Mouse (Mus musculus) liver, postnatal 0 days (tissue): ENCODE data around the gene Smtn. TPM values are rescaled to one million over a fixed set of nuclear protein-coding genes. Genes with fewer than 3 reads are reported as not detected.
A peak's percentile ranks its signal among the peaks of the same experiment; 100 is the strongest.

ENCODE experiments used
- ATAC-seq: fragments of 200-750 bp; cut with Nextera tagmentation; 2 replicates; pipeline ENCODE4 v1.8.0; 2017; ENCODE audit warnings: mild to moderate bottlenecking, moderate library complexity
- DNase-seq: peaks from one replicate; pipeline ENCODE4 v3.0.0-alpha.2; 2016
- H3K27ac ChIP-seq: fragments of 300-500 bp; sonication (generic); 2 replicates; pipeline ENCODE4 v1.5.1; 2014; ENCODE audit warnings: antibody characterized with exemption, moderate library complexity, mild to moderate bottlenecking, low read depth
- H3K27me3 ChIP-seq: fragments of 300-500 bp; sonication (generic); 2 replicates; pipeline ENCODE4 v1.6.1; 2014; ENCODE audit warnings: low read length, control low read depth, mixed read lengths; ENCODE audit not compliant: insufficient read depth
- H3K36me3 ChIP-seq: fragments of 300-500 bp; sonication (generic); replicated peaks from 2 replicates; pipeline ENCODE4 v1.6.1; 2014; ENCODE audit warnings: mild to moderate bottlenecking, control low read depth, low read length, moderate library complexity, mixed read lengths; ENCODE audit not compliant: insufficient read depth
- H3K4me1 ChIP-seq: fragments of 300-500 bp; sonication (generic); 2 replicates; pipeline ENCODE4 v1.6.1; 2014; ENCODE audit warnings: antibody characterized with exemption, mild to moderate bottlenecking, control low read depth; ENCODE audit not compliant: insufficient read depth
- H3K4me2 ChIP-seq: fragments of 300-500 bp; sonication (generic); 2 replicates; pipeline ENCODE4 v1.6.1; 2014; ENCODE audit warnings: low read depth, mild to moderate bottlenecking, low read length, moderate library complexity, mixed read lengths
- H3K4me3 ChIP-seq: fragments of 300-500 bp; sonication (generic); 2 replicates; pipeline ENCODE4 v1.5.1; 2014; ENCODE audit warnings: low read depth, low read length
- H3K9ac ChIP-seq: fragments of 300-500 bp; sonication (generic); replicated peaks from 2 replicates; pipeline ENCODE4 v1.6.1; 2014; ENCODE audit warnings: mild to moderate bottlenecking, moderate library complexity
- H3K9me3 ChIP-seq: fragments of 300-500 bp; sonication (generic); 2 replicates; pipeline ENCODE4 v1.6.1; 2016; ENCODE audit warnings: mild to moderate bottlenecking, control low read depth, low read length, mixed read lengths
- CTCF ChIP-seq: sonication (generic); IDR thresholded peaks from 2 replicates; pipeline ENCODE4 v1.5.1; 2016; ENCODE audit warnings: antibody characterized with exemption, low read depth
- EP300 ChIP-seq: IDR thresholded peaks from 2 replicates; pipeline ENCODE4 v1.6.1; 2016; ENCODE audit warnings: antibody characterized with exemption, low read depth, mild to moderate bottlenecking
- WGBS: fragments of 180-500 bp; shearing (Covaris S2); extraction: QIAGEN DNeasy Blood & Tissue Kit; methylation state at CpG from one replicate; pipeline ENCODE4 v1.1.7; 2014; ENCODE audit not compliant: insufficient replicate concordance; 5-methylcytosine and 5-hydroxymethylcytosine counted together
- polyA plus RNA-seq: library from polyadenylated mRNA; unstranded; fragments of >200 nt; fragmentation: Nextera tagmentation; extraction: Ambion mirVana; gene quantifications from 2 replicates; pipeline ENCODE4 v1.2.1, GENCODE M21; 2015

Smtn gene
- polyA plus RNA-seq, 1 experiment from 2014 or later, result 8.9 TPM

DNA sequence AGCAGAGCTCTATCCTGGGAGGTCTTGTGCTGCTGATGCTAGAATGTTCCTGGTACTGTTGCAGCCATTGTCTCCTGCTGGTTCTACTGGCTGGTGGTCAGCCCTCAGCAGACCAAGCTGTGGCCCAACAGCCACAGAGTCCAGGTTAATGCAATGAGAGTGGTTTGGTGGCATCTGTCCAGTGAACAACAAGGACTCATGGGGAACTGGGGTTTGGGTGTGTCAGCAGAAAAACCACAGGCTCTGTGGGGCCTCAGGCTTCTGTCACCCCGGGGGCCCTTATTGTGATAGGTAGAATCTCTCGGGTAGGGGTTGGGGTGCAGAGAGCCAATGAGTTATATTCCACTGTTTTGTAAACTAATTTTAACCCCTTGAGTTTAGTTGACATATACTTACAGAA is 30.1 kb downstream of the Smtn start:
- DNase-seq (peak; percentile 31), ATAC-seq (no peak)
- Histone ChIP-seq H3K27me3 (0 out of 2 replicates have a peak, but pooled peaks cover 2% of the 10 kb centered on the region), H3K4me2 (no peak overlapping the region), H3K4me1 (peaks cover 15% of the 10 kb centered on the region; the same call in 1 of the 2 replicates), H3K4me3 (no peak overlapping the region), H3K9me3 (no peaks in the 10 kb centered on the region), H3K27ac (no peak overlapping the region), H3K36me3 (no peaks in the 10 kb centered on the region), H3K9ac (no peak overlapping the region)
- 35% methylated on average over 2 of the region's 2 CpGs for WGBS
- TF ChIP-seq EP300, result no peak
- no peak for TF ChIP-seq CTCF

DNA sequence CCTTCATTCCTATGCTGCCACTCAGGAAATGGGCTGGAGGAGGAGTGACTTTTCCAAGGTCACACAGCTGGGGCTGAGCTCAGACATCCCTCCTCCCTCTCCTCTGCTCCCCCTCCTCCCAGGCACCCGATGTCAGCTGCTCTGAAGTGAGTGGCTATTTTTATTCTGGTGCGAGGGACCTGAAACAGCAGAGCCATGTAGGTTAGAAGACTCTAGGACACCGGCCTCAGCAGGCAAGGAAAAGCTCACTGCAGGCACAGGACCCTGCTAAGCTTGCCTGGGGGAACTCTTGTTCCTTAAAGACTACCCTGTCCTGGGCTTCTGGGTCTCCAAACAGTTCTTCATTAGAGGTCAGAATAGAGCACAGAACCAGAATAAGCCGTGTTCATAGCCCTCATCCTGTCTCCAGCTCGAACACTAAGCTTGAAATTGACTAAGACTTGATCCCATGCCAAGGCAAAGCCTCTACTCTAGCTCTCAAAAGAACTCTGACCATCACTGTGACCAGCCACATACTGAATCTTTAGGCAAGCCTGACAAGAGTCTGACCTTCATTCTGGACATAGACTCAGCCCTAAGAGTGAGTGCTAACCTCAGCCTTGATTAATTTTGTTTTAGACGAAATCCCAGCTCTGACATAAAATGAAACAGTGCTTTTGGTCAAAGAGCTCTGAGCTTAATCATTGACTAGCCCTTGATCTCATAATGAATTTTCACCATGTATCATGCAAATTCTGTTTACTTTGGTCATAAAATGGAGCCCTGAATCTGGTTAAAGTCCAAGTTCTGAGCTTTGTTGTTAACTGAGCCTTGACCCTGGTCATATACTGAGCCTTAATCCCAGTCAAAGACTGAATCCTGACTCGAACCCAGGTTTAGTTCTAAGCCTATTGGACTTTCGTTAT is 31.0 kb downstream of the Smtn start:
- no peak for TF ChIP-seq CTCF
- no peak for TF ChIP-seq EP300
- DNase-seq (no peak), ATAC-seq (no peak)
- H3K27me3 ChIP-seq, result no peaks in the 10 kb centered on the region
- H3K36me3 ChIP-seq, result no peaks in the 10 kb centered on the region
- H3K27ac ChIP-seq, result 0 out of 2 replicates have a peak overlapping the region, but pooled peaks have one; percentile 1
- no peaks in the 10 kb centered on the region for H3K9me3 ChIP-seq
- H3K4me1 ChIP-seq, result peaks cover 15% of the 10 kb centered on the region; the same call in 1 of the 2 replicates
- no peak overlapping the region for H3K4me3 ChIP-seq
- H3K4me2 ChIP-seq, result no peak overlapping the region
- no peak overlapping the region for H3K9ac ChIP-seq
- 50% methylated on average over 8 of the region's 8 CpGs for WGBS

DNA sequence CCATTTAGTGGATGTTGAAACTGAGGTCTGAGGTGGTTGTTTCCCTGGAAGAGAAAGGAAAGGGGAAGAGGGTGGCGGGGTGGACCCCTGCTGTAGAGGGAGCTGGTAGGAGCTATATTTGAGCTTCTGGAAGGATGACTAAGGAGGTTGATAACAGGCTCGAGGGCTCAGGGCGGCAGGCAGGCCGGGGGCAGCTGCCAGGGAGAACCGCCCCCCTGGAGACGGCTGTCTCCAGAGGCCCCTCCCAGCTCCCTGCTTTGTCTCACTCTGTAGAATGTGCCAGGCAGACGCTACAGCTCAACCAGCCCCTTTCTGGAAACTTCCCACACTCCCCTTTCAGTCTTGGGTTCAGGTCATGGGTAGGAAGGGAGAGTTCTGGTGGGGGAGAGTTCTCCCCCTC is 32.2 kb downstream of the Smtn start:
- DNase-seq (no peak), ATAC-seq (no peak)
- no peak overlapping the region for H3K4me3 ChIP-seq
- 26% methylated on average over 7 of the region's 7 CpGs for WGBS
- H3K27ac ChIP-seq, result no peak overlapping the region
- H3K4me1 ChIP-seq, result peaks cover 11% of the 10 kb centered on the region; the same call in 1 of the 2 replicates
- H3K4me2 ChIP-seq, result no peak overlapping the region
- no peak overlapping the region for H3K9ac ChIP-seq
- H3K27me3 ChIP-seq, result no peaks in the 10 kb centered on the region
- no peaks in the 10 kb centered on the region for H3K36me3 ChIP-seq
- H3K9me3 ChIP-seq, result no peaks in the 10 kb centered on the region
- TF ChIP-seq EP300 (no peak), CTCF (no peak)

DNA sequence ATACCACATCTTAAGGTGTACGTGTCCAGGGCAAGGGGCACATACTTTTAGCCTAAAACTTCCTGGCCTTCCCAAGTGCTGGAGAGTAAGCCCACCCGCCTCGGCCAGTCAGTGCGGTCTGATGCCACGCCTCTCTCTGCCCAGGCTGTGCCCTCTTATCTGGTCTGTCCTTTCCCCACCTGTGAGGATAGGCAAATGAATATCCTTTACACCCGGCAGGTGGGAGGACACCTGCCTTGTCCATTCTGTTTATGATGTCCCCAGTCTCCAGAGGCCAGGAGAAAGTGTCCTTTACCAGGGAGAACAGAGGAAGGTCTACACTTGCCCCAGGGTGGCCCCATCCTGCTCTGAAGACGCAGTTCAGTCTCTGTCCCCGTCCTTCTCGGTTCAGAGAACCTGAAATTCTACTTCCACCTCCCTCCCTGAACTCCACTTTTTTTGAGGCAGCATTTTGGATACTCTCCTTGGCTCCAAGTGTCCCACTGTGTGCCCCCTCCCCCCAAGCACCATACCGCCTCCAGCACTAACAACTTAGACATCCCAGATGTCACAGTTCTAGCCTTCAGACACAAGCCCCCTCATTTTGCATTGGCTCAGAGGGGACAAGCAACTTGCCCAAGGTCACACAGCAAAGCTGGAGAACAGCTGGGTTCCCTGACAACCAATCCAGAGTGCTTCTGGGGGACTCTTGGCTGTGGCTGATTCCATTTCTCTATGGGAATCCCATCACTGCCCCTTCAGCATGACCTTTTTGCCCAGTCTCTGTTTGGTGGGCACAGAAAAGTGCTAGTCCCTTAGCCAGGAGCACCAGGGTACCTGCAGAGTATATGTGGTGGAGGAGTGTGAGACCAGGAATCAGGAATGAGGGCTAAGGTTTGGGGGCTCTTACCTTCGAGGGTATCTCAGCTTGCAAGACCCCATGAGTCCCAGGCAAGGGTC is 36.4 kb downstream of the Smtn start:
- Histone ChIP-seq H3K9ac (peak overlapping the region; percentile 34; the same call in 1 of the 2 replicates), H3K27ac (no peak overlapping the region), H3K36me3 (no peaks in the 10 kb centered on the region), H3K27me3 (0 out of 2 replicates have a peak, but pooled peaks cover 3% of the 10 kb centered on the region), H3K9me3 (no peaks in the 10 kb centered on the region), H3K4me3 (peak overlapping the region; percentile 33), H3K4me2 (peak overlapping the region; percentile 33), H3K4me1 (peaks cover under 1% of the 10 kb centered on the region; the same call in 1 of the 2 replicates)
- TF ChIP-seq CTCF (no peak), EP300 (no peak)
- 59% methylated on average over 11 of the region's 11 CpGs for WGBS
- ATAC-seq (no peak), DNase-seq (no peak)

DNA sequence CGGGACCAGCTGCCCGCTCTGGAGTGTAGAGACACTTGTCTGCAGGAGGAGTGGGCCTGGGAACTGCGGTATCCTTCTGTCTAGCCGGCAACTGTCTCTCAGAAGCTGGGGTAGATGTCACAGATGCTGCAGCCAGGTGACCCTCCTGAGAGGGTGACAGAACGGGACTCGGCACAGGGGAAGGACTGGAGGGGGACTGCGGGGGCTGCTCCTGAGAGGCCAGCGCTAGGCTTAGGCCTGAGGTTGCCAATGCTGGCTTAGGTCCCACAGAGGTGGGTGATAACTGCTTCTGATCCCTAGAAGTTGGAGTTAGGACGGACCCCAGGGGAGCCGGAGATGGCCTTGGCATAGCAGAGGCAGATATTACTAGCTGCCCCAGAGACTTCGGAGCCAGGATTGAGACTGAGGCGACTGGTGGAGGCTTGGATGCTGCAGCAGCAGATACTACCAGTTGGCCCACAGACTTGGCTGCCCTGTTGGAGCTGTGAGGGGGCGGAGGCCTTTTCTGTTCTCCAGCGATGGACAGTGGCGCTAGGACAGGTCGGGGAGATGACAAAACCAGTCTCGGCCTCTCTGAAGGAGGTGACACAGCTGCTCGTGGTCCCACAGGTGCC is 37.8 kb downstream of the Smtn start:
- Histone ChIP-seq H3K9me3 (no peaks in the 10 kb centered on the region), H3K36me3 (no peaks in the 10 kb centered on the region), H3K9ac (no peak overlapping the region), H3K27me3 (0 out of 2 replicates have a peak, but pooled peaks cover 3% of the 10 kb centered on the region), H3K27ac (no peak overlapping the region), H3K4me1 (no peaks in the 10 kb centered on the region), H3K4me3 (no peak overlapping the region), H3K4me2 (no peak overlapping the region)
- WGBS, result 78% methylated on average over 18 of the region's 18 CpGs
- TF ChIP-seq CTCF (no peak), EP300 (no peak)
- no peak for ATAC-seq
- peak; percentile 10 for DNase-seq
